Mouse (Mus musculus): ENCODE measurements at regions not wholly inside any gene's neighbourhood (a gene's known extent, or its start where the extent isn't known, plus 50 kb on each side); places are given as distances from the start of the nearest gene placed in this dataset.

- DNase-seq: no peak
These were observed 159.1 kb downstream of the En1 start for GRCm38 (mm10) chr1:120761364-120761763.

- no peak for DNase-seq
These were observed 160.3 kb downstream of the En1 start for GRCm38 (mm10) chr1:120762498-120762897.

GRCm38 (mm10) chr1:120762921-120763595 lies 160.8 kb downstream of the En1 start:
- no peak for DNase-seq

- DNase-seq: no peak
These were observed 164.8 kb downstream of the En1 start for GRCm38 (mm10) chr1:120767054-120767453.

GRCm38 (mm10) chr1:120771269-120771668 lies 169.1 kb downstream of the En1 start:
- DNase-seq: no peak

- DNase-seq: no peak
These were observed 174.7 kb downstream of the En1 start for GRCm38 (mm10) chr1:120776906-120777305.

GRCm38 (mm10) chr1:120777468-120777867 lies 175.2 kb downstream of the En1 start:
- no peak for DNase-seq

GRCm38 (mm10) chr1:120795245-120795644 lies 193.0 kb downstream of the En1 start:
- DNase-seq: no peak

- DNase-seq: no peak
These were observed 199.2 kb downstream of the En1 start for GRCm38 (mm10) chr1:120801248-120801979.

GRCm38 (mm10) chr1:120801980-120802364 lies 199.8 kb downstream of the En1 start:
- DNase-seq: no peak

GRCm38 (mm10) chr1:120814441-120814840 lies 212.2 kb downstream of the En1 start:
- DNase-seq: no peak

- DNase-seq: no peak
These were observed 214.1 kb downstream of the En1 start for GRCm38 (mm10) chr1:120816237-120816820.

- DNase-seq: no peak
These were observed 215.3 kb downstream of the En1 start for GRCm38 (mm10) chr1:120817563-120817962.

GRCm38 (mm10) chr1:120831975-120832374 lies 229.8 kb downstream of the En1 start:
- no peak for DNase-seq

- DNase-seq: no peak
These were observed 240.4 kb downstream of the En1 start for GRCm38 (mm10) chr1:120842596-120842995.

- DNase-seq: no peak
These were observed 243.9 kb downstream of the En1 start for GRCm38 (mm10) chr1:120846146-120846545.

GRCm38 (mm10) chr1:120851860-120852503 lies 249.8 kb downstream of the En1 start:
- peak in 1 of 2 experiments; percentile 1 for DNase-seq

- DNase-seq: no peak
These were observed 255.3 kb downstream of the En1 start for GRCm38 (mm10) chr1:120857566-120857965.

- DNase-seq: no peak
These were observed 257.3 kb downstream of the En1 start for GRCm38 (mm10) chr1:120859546-120859945.

GRCm38 (mm10) chr1:120872554-120872953 lies 270.3 kb downstream of the En1 start:
- DNase-seq: no peak

- DNase-seq: no peak
These were observed 280.8 kb downstream of the En1 start for GRCm38 (mm10) chr1:120882959-120883549.

GRCm38 (mm10) chr1:120883632-120884031 lies 281.4 kb downstream of the En1 start:
- DNase-seq: no peak

- DNase-seq: no peak
These were observed 308.6 kb downstream of the En1 start for GRCm38 (mm10) chr1:120910801-120911200.
